Mouse (Mus musculus): ENCODE results near the gene Syce1l. TPM values are rescaled to one million over a fixed set of nuclear protein-coding genes. Genes with fewer than 3 reads are reported as not detected.

The Syce1l gene
- polyA plus RNA-seq, 1 experiment from 2014 or later = not detected

DNA sequence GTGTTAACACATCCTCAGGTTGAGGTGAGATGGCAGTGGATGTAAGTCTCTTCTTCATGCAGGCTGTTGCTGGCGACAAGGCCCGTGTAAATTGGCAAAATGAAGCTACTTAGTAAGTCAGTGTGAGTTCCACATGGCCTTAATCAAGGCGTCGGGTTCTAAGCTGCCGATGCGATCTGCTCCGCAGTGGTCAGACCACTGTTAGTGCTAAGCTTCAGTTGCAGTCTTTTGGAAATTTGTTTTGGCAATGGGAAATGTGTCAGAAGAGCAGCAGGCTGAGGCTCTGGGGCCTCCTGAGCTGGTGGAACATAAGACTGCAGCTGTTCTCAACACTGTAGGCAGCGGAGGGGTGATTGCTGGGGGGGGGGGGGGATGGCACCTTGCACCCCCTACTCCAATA lies 22.9 kb downstream of the Syce1l start:
- Histone ChIP-seq H3K36me3 (ENCODE audit: control insufficient read depth, insufficient read depth, low read length) (no peaks in the 10 kb centered on the region), H3K4me3 (ENCODE audit: low read depth, low read length) (no peak overlapping the region), H3K27ac (replicated peaks) (no peak overlapping the region), H3K4me2 (replicated peaks; ENCODE audit: low read depth) (no peak overlapping the region), H3K9ac (ENCODE audit: low read length) (no peak overlapping the region), H3K9me3 (ENCODE audit: control insufficient read depth, low read length) (no peaks in the 10 kb centered on the region), H3K27me3 (ENCODE audit: control insufficient read depth, insufficient read depth, low read length) (no peaks in the 10 kb centered on the region), H3K4me1 (replicated peaks; ENCODE audit: control insufficient read depth, insufficient read depth) (no peaks in the 10 kb centered on the region)
- WGBS = 59% methylated on average over 8 of the region's 8 CpGs
- TF ChIP-seq EP300 (optimal IDR thresholded peaks at IDR 0.05) (no peak), CTCF (IDR thresholded peaks at IDR 0.05; ENCODE audit: low read depth) (no peak)
- ATAC-seq (ENCODE audit: low FRiP score, low TSS enrichment) (no peak), DNase-seq (ENCODE audit: low spot score) (no peak)

GRCm38 (mm10) chr8:113666714-113667432 lies 23.9 kb downstream of the Syce1l start:
- H3K36me3 ChIP-seq (ENCODE audit: control insufficient read depth, insufficient read depth, low read length) = no peaks in the 10 kb centered on the region
- 65% methylated on average over 16 of the region's 16 CpGs for WGBS
- ATAC-seq (ENCODE audit: low FRiP score, low TSS enrichment) = no peak
- H3K9ac ChIP-seq (ENCODE audit: low read length) = no peak overlapping the region
- no peaks in the 10 kb centered on the region for H3K9me3 ChIP-seq (ENCODE audit: control insufficient read depth, low read length)
- H3K27me3 ChIP-seq (ENCODE audit: control insufficient read depth, insufficient read depth, low read length) = no peaks in the 10 kb centered on the region
- no peak for DNase-seq (ENCODE audit: low spot score)
- no peak overlapping the region for H3K27ac ChIP-seq (replicated peaks)
- no peaks in the 10 kb centered on the region for H3K4me1 ChIP-seq (replicated peaks; ENCODE audit: control insufficient read depth, insufficient read depth)
- no peak for TF ChIP-seq EP300 (optimal IDR thresholded peaks at IDR 0.05)
- no peak for TF ChIP-seq CTCF (IDR thresholded peaks at IDR 0.05; ENCODE audit: low read depth)
- no peak overlapping the region for H3K4me3 ChIP-seq (ENCODE audit: low read depth, low read length)
- H3K4me2 ChIP-seq (replicated peaks; ENCODE audit: low read depth) = no peak overlapping the region

- H3K4me1 ChIP-seq (replicated peaks; ENCODE audit: control insufficient read depth, insufficient read depth) = no peaks in the 10 kb centered on the region
- TF ChIP-seq EP300 (optimal IDR thresholded peaks at IDR 0.05) (no peak), CTCF (IDR thresholded peaks at IDR 0.05; ENCODE audit: low read depth) (no peak)
- H3K27me3 ChIP-seq (ENCODE audit: control insufficient read depth, insufficient read depth, low read length) = no peaks in the 10 kb centered on the region
- no peak for DNase-seq (ENCODE audit: low spot score)
- ATAC-seq (ENCODE audit: low FRiP score, low TSS enrichment) = no peak
- H3K36me3 ChIP-seq (ENCODE audit: control insufficient read depth, insufficient read depth, low read length) = no peaks in the 10 kb centered on the region
- H3K4me3 ChIP-seq (ENCODE audit: low read depth, low read length) = no peak overlapping the region
- H3K4me2 ChIP-seq (replicated peaks; ENCODE audit: low read depth) = no peak overlapping the region
- H3K27ac ChIP-seq (replicated peaks) = no peak overlapping the region
- no peaks in the 10 kb centered on the region for H3K9me3 ChIP-seq (ENCODE audit: control insufficient read depth, low read length)
- H3K9ac ChIP-seq (ENCODE audit: low read length) = no peak overlapping the region
- WGBS = 77% methylated on average over 10 of the region's 10 CpGs
Observed at GRCm38 (mm10) chr8:113669924-113670323, 26.9 kb downstream of the Syce1l start.

- H3K27ac ChIP-seq (replicated peaks) = no peak overlapping the region
- DNase-seq (ENCODE audit: low spot score) (no peak), ATAC-seq (ENCODE audit: low FRiP score, low TSS enrichment) (no peak)
- H3K4me2 ChIP-seq (replicated peaks; ENCODE audit: low read depth) = no peak overlapping the region
- H3K27me3 ChIP-seq (ENCODE audit: control insufficient read depth, insufficient read depth, low read length) = no peaks in the 10 kb centered on the region
- 83% methylated on average over 11 of the region's 11 CpGs for WGBS
- H3K4me3 ChIP-seq (ENCODE audit: low read depth, low read length) = no peak overlapping the region
- H3K9ac ChIP-seq (ENCODE audit: low read length) = no peak overlapping the region
- TF ChIP-seq CTCF (IDR thresholded peaks at IDR 0.05; ENCODE audit: low read depth) (no peak), EP300 (optimal IDR thresholded peaks at IDR 0.05) (no peak)
- H3K9me3 ChIP-seq (ENCODE audit: control insufficient read depth, low read length) = no peaks in the 10 kb centered on the region
- no peaks in the 10 kb centered on the region for H3K36me3 ChIP-seq (ENCODE audit: control insufficient read depth, insufficient read depth, low read length)
- H3K4me1 ChIP-seq (replicated peaks; ENCODE audit: control insufficient read depth, insufficient read depth) = no peaks in the 10 kb centered on the region
Observed at GRCm38 (mm10) chr8:113672599-113673255, 29.7 kb downstream of the Syce1l start.

DNA sequence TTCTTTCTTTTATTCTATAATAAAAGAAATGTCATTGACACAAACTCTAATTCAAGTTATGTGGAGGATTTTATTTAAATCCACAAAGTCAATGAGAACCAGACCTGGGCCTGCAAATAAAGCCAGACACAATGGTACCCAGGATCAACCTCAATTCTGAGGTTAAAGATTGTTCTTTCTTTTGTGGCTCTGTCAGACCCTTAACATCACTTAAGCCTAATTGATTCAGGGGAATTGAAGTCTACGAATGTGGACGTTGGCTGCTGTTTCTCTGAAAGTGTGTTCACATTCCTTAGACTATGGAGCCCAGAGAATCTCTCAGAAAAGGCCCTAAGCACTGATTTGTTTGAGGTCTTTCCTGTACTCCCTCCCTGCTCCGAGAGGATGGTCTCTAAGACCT lies 30.3 kb downstream of the Syce1l start:
- H3K4me1 ChIP-seq (replicated peaks; ENCODE audit: control insufficient read depth, insufficient read depth) = no peaks in the 10 kb centered on the region
- no peak for ATAC-seq (ENCODE audit: low FRiP score, low TSS enrichment)
- no peak for DNase-seq (ENCODE audit: low spot score)
- no peaks in the 10 kb centered on the region for H3K27me3 ChIP-seq (ENCODE audit: control insufficient read depth, insufficient read depth, low read length)
- no peak overlapping the region for H3K4me2 ChIP-seq (replicated peaks; ENCODE audit: low read depth)
- no peaks in the 10 kb centered on the region for H3K9me3 ChIP-seq (ENCODE audit: control insufficient read depth, low read length)
- H3K36me3 ChIP-seq (ENCODE audit: control insufficient read depth, insufficient read depth, low read length) = no peaks in the 10 kb centered on the region
- no peak overlapping the region for H3K9ac ChIP-seq (ENCODE audit: low read length)
- no peak for TF ChIP-seq EP300 (optimal IDR thresholded peaks at IDR 0.05)
- no peak for TF ChIP-seq CTCF (IDR thresholded peaks at IDR 0.05; ENCODE audit: low read depth)
- 58% methylated on average over 3 of the region's 3 CpGs for WGBS
- H3K4me3 ChIP-seq (ENCODE audit: low read depth, low read length) = no peak overlapping the region
- H3K27ac ChIP-seq (replicated peaks) = no peak overlapping the region

DNA sequence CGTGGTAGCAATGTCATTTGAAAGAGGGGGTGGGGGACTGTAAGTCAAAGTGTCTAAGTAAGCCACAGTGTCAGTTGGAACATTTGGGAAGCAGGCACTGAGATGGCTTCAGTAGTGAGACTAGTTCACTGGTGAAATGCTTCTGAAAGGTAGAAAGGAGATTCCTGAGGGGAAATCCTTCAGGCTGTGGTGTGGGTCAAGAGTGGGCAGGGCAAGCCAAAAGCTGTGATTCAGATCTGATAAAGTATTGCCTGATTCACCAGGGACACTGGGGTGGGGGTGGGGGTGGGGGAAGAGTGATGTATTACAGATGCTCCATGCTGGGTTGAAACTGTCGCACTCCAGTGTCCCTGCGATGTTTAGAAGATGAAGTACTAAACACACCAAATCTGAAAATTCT lies 31.6 kb downstream of the Syce1l start:
- Histone ChIP-seq H3K4me3 (ENCODE audit: low read depth, low read length) (no peak overlapping the region), H3K27me3 (ENCODE audit: control insufficient read depth, insufficient read depth, low read length) (no peaks in the 10 kb centered on the region), H3K36me3 (ENCODE audit: control insufficient read depth, insufficient read depth, low read length) (no peaks in the 10 kb centered on the region), H3K9ac (ENCODE audit: low read length) (no peak overlapping the region), H3K4me1 (replicated peaks; ENCODE audit: control insufficient read depth, insufficient read depth) (no peaks in the 10 kb centered on the region), H3K27ac (replicated peaks) (no peak overlapping the region), H3K4me2 (replicated peaks; ENCODE audit: low read depth) (no peak overlapping the region), H3K9me3 (ENCODE audit: control insufficient read depth, low read length) (no peaks in the 10 kb centered on the region)
- 58% methylated on average over 3 of the region's 3 CpGs for WGBS
- DNase-seq (ENCODE audit: low spot score) (no peak), ATAC-seq (ENCODE audit: low FRiP score, low TSS enrichment) (no peak)
- no peak for TF ChIP-seq EP300 (optimal IDR thresholded peaks at IDR 0.05)
- TF ChIP-seq CTCF (IDR thresholded peaks at IDR 0.05; ENCODE audit: low read depth) = no peak

Measured in stomach, postnatal 0 days (tissue).